Mouse (Mus musculus) C2C12 (cell line): ENCODE results near the gene Elf2.

Experiments used
- CEBPB ChIP-seq: IDR thresholded peaks from one replicate; pipeline ENCODE4 v1.6.1; 2011; ENCODE audit warnings: low read depth, mild to moderate bottlenecking, control low read depth, moderate library complexity
- CTCF ChIP-seq: IDR thresholded peaks from one replicate; pipeline ENCODE4 v1.5.1; 2011; ENCODE audit not compliant: control insufficient read depth, insufficient read depth, insufficient read length
- FOSL1 ChIP-seq: IDR thresholded peaks from one replicate; pipeline ENCODE4 v1.8.0; 2011; ENCODE audit warnings: mild to moderate bottlenecking, low read length; ENCODE audit not compliant: poor library complexity, insufficient read depth, severe bottlenecking
- MAX ChIP-seq: IDR thresholded peaks from one replicate; pipeline ENCODE4 v1.6.1; 2011; ENCODE audit warnings: mild to moderate bottlenecking, control low read depth
- MYOD1 ChIP-seq: IDR thresholded peaks from one replicate; pipeline ENCODE4 v1.6.1; 2011; ENCODE audit warnings: low read depth; ENCODE audit not compliant: control insufficient read depth, insufficient read length
- MYOG ChIP-seq: IDR thresholded peaks from one replicate; pipeline ENCODE4 v1.6.1; 2011; ENCODE audit not compliant: control insufficient read depth, insufficient read length; ENCODE audit errors: extremely low read depth
- USF1 ChIP-seq: IDR thresholded peaks from one replicate; pipeline ENCODE4 v1.6.1; 2011; ENCODE audit warnings: low read depth, mild to moderate bottlenecking, control low read depth, moderate library complexity

- TF ChIP-seq CTCF: no peak
- TF ChIP-seq MYOG: no peak
- TF ChIP-seq CEBPB: no peak
- TF ChIP-seq USF1: no peak
- no peak for TF ChIP-seq FOSL1
- no peak for TF ChIP-seq MAX
- TF ChIP-seq MYOD1: no peak
Observed at GRCm38 (mm10) chr3:51348646-51349238, 8.3 kb upstream of the Elf2 start.
